Mouse (Mus musculus) brain, embryonic 14.5 days (tissue): Measurements from ENCODE around the gene Nol3. TPM values are rescaled to one million over a fixed set of nuclear protein-coding genes. Genes with fewer than 3 reads are reported as not detected.

Source experiments
- DNase-seq: peaks from one replicate; pipeline ENCODE4 v3.0.0-alpha.2; 2011; ENCODE audit warnings: low read depth
- CTCF ChIP-seq: fragments of 200-500 bp; IDR thresholded peaks from 2 replicates; pipeline ENCODE4 v1.5.1; 2012; ENCODE audit warnings: inconsistent platforms, mild to moderate bottlenecking, moderate library complexity, borderline replicate concordance; ENCODE audit not compliant: insufficient read depth, insufficient read length; ENCODE audit errors: extremely low read depth
- POLR2A ChIP-seq: fragments of 200-500 bp; IDR thresholded peaks from 2 replicates; pipeline ENCODE4 v1.6.1; 2012; ENCODE audit warnings: mild to moderate bottlenecking, inconsistent platforms, borderline replicate concordance; ENCODE audit not compliant: poor library complexity, insufficient read depth, insufficient read length, severe bottlenecking; ENCODE audit errors: extremely low read depth
- polyA plus RNA-seq: library from polyadenylated mRNA; depleted of rRNA; stranded (reverse); fragments of >200 nt; gene quantifications from 2 replicates; pipeline ENCODE4 v1.2.3, GENCODE M21; 2012

Nol3 gene
- polyA plus RNA-seq, 1 experiment, result 1.8 TPM

DNA sequence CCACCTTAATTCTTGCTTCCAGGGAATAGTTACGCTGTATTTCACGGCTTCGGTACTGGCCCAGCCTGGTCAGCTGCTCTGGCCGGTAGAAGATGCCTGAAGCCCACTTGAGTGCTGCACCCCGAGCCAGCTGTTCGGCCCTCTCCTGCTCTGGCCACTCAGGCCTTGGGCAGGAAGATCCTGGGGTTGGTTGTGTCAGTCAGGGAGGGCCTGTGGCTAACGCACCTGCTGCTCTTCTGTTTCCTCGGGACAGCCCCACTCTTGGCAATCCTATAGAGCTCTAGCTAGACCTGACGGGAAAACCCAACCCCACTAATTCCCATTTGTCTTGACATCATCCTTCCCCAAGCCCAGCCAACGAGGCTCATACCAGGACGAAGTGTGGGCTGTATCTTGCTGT is 19.3 kb downstream of the Nol3 start:
- DNase-seq, result no peak
- no peak for TF ChIP-seq CTCF
- TF ChIP-seq POLR2A, result no peak

DNA sequence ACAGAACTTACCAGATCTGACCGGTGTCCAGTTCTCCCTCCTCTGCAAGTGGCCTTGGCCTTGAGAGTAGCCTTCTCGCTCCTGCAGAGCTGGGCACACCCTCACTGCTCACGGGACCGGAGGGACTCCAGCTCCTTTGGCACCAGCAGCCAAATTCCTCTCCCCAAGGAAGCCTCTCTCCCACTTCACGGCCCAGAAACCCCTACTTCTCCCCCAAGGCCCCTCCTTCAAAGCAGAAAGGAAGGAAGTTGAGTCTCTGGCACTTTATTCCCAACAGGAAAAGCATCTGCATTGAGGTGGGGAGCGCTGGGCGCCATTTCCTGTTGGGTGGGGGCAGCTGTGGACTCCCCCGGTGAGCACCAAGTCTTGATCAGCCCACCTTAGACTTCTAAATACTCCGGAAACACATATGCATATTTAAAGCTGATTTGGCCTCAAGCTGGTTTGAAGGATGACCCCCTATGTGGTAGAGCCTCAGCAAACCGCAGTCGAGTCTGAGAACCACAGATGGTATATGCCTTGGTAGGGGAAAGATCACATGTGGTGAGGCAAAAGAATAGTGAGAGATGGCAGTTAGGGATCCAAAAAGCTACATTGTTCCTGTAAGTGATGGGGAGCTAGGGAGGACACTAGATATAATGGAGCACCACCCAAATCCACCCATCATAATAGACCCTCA is 20.1 kb downstream of the Nol3 start, which contains the start of gene Exoc3l:
TSS of gene Exoc3l (minus strand) at position 207 of the 679 bp plus-strand sequence.
- TF ChIP-seq POLR2A (no peak), CTCF (no peak)
- no peak for DNase-seq

DNA sequence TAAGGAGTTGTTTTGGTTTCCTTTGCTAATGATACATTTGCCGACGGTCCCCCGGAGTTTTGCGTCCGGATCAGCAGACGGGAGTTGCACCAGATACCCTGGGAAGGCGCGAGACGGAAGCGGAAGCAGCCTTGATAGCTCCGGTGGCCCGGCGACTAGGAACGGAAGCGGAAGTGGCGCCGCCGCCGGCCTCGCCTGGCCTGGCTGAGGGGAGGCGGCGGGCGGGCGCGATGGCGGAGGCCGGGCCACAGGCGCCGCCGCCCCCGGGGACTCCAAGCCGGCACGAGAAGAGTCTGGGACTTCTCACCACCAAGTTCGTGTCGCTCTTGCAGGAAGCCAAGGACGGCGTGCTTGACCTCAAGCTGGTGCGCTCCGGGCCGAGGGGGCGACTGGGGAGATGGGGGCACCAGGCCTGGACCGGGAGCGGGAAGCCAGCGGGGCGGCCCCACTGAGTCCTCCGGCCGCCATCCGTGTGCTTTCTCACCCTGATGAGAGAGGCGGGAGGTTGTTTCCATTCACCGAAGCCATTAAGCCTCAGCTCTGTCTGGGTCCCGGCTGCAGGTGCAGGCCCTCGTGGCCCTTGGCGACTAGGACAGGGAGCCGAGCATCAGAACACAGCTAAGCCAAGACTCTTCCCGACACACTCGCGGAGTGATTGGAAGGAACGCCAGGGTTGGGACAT is 21.7 kb downstream of the Nol3 start, which contains the start of gene E2f4:
TSS of gene E2f4 (plus strand) at position 153 of the 682 bp plus-strand sequence.
- TF ChIP-seq POLR2A, result peak; percentile 94
- TF ChIP-seq CTCF, result no peak
- DNase-seq, result peak; percentile 97

DNA sequence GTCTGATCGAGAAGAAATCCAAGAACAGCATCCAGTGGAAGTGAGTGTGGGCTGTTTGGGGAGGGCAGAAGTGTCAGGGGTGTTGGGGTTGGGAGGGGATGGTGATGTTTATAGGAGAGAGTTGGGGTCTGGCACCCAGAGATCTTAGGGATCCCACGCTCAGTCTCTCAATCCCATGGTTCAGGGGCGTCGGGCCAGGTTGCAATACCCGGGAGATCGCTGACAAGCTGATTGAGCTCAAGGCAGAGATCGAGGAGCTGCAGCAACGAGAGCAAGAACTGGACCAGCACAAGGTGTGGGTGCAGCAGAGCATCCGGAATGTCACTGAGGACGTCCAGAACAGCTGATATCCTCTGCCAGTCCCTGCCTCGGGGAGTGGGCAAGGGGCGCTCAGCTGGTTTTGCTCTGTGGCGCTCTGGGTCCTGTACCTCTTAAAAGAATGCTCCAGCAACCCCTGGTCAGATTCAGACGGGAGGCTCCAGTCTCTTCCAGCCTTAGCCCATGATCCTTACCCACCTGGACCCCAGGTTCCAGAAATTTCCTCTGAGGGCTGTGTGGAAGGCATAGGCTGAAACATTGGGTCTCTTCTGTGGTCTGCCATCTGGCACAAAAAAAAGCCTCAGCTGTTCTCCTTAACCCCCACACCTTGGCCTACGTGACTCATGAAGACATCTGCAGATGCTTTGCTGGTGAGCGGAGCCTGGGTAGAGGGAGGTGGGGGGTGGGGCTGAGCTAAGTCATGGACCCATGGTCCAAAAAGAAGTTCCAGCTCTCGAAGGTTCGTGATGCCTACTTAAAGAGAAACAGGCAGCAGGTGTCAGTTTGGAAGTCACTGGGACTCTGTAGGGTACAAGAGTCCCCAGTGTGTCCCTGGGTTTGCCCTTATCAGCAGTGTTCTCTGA is 22.7 kb downstream of the Nol3 start:
- no peak for TF ChIP-seq CTCF
- TF ChIP-seq POLR2A, result no peak

DNA sequence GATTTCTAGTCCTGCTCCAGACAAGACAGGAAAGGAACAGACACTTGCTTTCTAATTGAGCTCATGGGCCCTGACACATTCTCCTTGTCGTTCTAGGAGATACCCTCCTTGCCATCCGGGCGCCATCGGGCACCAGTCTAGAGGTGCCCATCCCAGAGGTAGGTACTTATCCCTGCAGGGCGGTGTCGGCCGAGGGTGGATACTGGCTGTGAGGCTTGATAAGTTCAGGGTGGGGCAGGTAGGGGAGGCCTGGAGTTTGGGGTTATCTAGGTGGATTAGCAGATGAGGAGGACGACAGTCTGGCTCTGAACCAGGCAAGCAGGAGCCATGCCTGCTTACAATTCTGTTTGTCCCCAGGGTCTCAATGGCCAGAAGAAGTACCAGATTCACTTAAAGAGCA is 24.0 kb downstream of the Nol3 start:
- no peak for TF ChIP-seq POLR2A

More for the DNA sequence above, 22.7 kb downstream of the Nol3 start:
- DNase-seq, result no peak

DNA sequence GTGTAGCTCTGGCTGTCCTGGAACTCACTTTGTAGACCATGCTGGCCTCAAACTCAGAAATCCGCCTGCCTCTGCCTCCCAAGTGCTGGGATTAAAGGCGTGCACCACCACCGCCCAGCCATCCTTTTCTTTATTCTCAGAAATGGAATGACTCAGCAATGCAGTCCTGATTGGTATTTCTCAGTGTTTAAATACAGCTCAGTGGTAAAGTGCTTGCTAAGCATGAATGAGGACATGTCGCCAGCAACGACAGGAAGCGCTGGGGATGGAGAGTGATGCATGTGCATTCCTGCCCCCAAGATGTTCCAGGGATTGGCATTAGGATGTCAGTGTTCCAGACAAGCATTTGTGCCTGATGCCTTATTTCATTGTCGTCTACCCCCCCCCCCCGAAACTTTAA is 27.5 kb downstream of the Nol3 start:
- TF ChIP-seq CTCF, result no peak
- no peak for DNase-seq

More for the DNA sequence above, 24.0 kb downstream of the Nol3 start:
- no peak for DNase-seq

DNA sequence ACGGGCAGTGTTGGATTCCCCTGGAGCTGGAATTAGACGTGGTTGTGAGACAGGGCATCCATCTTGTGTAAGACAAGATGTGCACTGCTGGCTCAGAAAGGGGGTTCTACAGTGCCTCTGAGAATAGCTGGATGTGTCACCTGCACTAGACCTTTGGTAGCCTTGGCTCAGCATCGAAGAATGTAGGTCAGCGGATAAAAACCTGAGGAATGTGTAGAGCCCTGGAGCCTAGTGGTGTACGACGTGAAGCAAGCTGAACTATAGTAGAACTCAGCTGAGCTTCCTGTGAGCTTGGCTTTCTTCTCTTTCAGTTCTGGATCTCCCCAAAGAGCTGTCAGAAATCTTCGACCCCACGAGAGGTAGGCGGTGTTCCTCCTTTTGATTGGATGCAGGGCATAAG is 27.9 kb downstream of the Nol3 start:
- TF ChIP-seq CTCF (no peak), POLR2A (no peak)
- DNase-seq, result no peak

DNA sequence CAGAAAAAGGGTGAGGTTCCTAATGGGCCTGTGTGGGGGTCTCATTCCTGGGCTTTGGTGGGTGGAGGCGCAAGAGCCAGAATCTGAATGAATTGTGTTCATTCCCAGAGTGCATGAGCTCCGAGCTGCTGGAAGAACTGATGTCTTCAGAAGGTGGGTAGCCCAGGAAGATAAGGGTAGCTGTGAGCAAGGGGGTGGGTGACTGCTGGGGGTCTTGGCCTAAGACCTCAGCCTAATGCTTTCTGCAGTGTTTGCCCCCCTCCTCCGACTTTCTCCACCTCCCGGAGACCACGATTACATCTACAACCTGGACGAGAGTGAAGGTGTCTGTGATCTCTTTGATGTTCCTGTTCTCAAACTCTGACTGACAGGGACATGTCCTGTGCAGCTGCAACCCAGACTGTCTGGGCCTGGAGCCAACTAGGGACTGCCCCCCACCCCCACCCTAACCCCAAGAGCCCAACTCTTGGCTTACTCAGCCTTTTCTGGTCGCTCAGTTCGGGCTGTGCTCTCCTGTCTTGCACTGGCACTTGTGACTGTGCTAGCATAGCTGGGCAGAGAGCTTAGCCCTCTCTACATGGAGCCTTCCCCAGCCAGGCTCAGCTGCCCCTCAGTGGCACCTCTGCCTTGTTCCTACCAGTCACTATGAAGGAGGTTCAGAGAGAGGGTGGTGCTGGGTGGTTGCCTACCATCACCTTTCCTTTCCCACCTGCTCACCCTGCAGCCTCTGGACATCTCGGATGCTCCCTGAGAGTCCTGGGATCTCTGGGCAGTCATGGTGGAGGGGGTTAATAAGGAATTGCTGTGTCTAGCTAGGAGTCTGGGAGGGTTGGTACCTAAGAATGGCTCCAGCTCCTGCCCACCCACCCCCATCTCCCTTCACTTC is 28.6 kb downstream of the Nol3 start:
- peak; percentile 38 for DNase-seq

DNA sequence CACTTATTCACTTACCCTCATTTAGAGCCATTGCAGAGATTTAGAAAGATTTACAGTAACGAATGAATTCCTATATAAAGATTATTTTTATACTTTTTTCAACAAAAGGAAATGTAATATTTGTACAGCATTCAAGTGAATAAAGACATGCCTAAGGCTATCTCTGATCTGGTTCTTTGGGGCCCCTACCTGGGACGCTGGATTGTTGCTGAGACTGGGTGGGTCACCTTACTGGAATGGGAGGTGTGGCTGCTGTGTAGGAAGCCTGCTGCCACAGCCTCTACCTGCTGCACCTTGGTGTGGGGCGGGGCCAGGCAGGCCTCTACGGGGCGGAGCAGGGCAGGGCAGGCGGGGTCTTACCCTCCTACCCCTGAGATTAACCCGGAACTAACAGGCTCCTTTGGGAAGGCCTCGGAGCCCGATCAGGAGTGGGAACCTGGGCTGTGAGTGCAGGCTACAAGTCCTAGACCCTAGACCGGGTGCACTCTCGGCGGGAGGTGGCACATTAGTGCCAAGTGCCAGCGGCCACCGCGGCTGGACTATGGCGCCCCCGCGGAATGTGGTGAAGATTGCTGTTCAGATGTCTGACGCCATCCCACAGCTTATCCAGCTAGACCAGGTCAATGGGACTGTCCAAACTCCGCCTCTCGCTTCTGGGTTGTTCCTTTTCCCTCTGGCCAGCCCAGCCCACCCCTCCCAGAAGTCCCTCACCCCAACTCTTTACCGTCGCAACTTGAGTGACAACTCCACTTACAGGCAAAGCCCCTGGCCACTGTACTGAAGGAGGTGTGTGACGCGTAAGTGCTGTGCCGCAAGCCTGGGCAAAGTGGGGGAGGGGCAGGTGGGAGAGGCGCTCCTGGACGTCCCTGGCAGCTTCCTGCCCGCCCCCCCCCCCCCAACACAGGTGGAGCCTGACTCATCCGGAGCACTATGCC is 29.5 kb downstream of the Nol3 start, which contains the start of gene Elmo3:
TSS of gene Elmo3 (plus strand) at position 391 of the 935 bp plus-strand sequence.
- peak; percentile 40 for DNase-seq
- no peak for TF ChIP-seq POLR2A

More for the DNA sequence above, 28.6 kb downstream of the Nol3 start:
- no peak for TF ChIP-seq CTCF

DNA sequence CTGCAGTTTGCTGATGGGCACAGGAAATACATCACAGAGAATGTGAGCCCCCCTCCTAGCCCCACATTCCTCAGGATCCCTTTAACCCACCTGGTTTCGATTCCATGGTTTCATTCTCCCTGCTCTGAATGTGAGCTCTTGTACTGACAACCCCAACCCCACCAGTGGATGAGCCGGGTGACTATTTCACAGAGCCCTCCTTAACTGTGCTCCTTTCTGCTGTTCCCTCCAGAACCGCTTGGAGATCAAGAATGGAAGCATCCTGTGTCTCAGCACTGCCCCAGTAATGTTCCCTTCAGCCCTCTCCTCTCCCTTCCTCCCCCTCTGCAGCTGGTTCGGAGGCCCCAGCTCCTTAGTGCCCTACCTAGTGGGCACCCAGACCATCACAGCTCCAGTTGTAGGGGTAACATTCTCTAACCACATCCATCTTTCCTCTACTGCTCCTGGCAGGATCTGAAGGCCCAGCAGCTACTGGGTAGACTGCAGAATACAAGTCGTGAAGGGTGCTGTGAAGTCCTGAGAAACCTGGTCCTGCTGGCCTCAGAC is 30.3 kb downstream of the Nol3 start:
- no peak for DNase-seq
- TF ChIP-seq POLR2A (no peak), CTCF (no peak)

DNA sequence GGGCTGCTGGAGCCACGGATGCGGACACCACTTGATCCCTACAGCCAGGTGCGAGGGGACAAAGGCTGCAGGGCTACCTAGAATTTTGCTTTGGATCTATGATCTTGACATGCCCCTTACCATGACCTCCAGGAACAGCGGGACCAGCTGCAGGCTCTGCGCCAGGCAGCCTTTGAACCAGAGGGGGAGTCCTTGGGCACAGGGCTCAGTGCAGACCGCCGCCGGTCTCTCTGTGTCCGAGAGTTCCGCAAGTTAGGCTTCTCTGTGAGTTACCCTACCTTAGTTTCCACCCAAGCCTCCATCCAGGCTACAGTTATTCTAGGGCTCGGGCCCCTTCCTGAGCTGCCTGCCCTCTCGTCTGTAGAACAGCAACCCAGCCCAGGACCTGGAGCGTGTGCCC is 31.7 kb downstream of the Nol3 start:
- no peak for DNase-seq
- TF ChIP-seq CTCF (no peak), POLR2A (no peak)
